Mouse (Mus musculus): Measurements from ENCODE around the gene Cdk14.

- TF ChIP-seq CTCF (IDR thresholded peaks at IDR 0.05; ENCODE audit: insufficient read depth, low read depth, low read length) = no peak
- TF ChIP-seq POLR2A (IDR thresholded peaks at IDR 0.05; ENCODE audit: insufficient read depth, low read depth, low read length) = no peak
Observed at GRCm38 (mm10) chr5:5314270-5314669, 105.8 kb downstream of the Cdk14 start.

All from olfactory bulb, adult 2 months (tissue).